Mouse (Mus musculus): ENCODE measurements at regions not wholly inside any gene's neighbourhood (a gene's known extent, or its start where the extent isn't known, plus 50 kb on each side); places are given as distances from the start of the nearest gene placed in this dataset.

DNA sequence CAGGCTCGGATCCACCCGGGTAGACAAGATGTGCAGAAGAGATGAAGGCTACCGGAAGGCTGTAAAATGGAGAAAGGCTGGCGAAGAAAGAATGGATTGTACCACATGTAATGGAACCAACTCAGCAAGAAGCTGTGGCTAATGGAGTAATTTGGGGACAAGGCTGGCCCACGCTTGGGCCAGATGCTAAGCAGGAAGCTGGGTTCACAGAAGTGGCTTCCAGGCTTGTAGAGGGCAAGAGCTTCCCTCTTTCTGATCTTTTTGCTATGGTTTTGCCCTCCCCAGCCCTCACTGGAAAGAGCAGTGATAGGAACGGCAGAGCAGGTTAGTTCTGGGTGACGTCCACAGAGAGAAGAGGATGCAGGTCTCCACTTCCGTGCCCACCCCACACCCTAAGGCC, 117.7 kb upstream of the Egr2 start:
- Histone ChIP-seq H3K9ac (ENCODE audit: low read depth, low read length) (no peak overlapping the region), H3K27me3 (ENCODE audit: control insufficient read depth, insufficient read depth, low read depth, low read length) (no peaks in the 10 kb centered on the region), H3K4me2 (ENCODE audit: low read depth, low read length) (no peak overlapping the region), H3K9me3 (replicated peaks; ENCODE audit: control insufficient read depth, low read length) (no peaks in the 10 kb centered on the region), H3K4me3 (ENCODE audit: low read depth, low read length) (no peak overlapping the region), H3K36me3 (ENCODE audit: control insufficient read depth, insufficient read depth) (no peaks in the 10 kb centered on the region), H3K27ac (ENCODE audit: low read length) (no peak overlapping the region), H3K4me1 (ENCODE audit: control insufficient read depth, low read depth, low read length) (no peaks in the 10 kb centered on the region)
- 53% methylated on average over 8 of the region's 8 CpGs for WGBS (ENCODE audit: insufficient replicate concordance)
- no peak for ATAC-seq (ENCODE audit: low read depth)

DNA sequence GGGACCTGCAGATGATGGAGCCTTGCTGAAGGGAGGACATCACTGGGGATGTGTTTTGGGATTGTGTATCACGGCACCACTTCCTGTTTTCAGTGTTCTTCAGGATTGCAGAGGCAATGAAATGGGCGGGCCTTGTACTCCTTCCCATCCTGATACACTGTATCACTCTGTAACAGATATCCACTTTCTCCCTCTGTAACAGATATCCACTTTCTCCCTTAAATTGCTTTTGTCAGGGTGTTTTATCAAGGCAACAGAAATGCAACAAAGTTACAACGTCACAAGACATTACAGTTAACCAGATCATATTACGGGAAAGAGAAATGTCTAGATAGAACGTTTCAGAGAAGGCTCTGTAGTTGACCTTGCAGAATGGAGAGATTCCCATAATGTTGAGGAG, 114.5 kb upstream of the Egr2 start:
- Histone ChIP-seq H3K27ac (ENCODE audit: low read length) (no peak overlapping the region), H3K36me3 (ENCODE audit: control insufficient read depth, insufficient read depth) (no peaks in the 10 kb centered on the region), H3K9ac (ENCODE audit: low read depth, low read length) (no peak overlapping the region), H3K4me2 (ENCODE audit: low read depth, low read length) (no peak overlapping the region), H3K9me3 (replicated peaks; ENCODE audit: control insufficient read depth, low read length) (no peaks in the 10 kb centered on the region), H3K4me1 (ENCODE audit: control insufficient read depth, low read depth, low read length) (no peaks in the 10 kb centered on the region), H3K27me3 (ENCODE audit: control insufficient read depth, insufficient read depth, low read depth, low read length) (no peaks in the 10 kb centered on the region), H3K4me3 (ENCODE audit: low read depth, low read length) (no peak overlapping the region)
- ATAC-seq (ENCODE audit: low read depth): no peak
- WGBS (ENCODE audit: insufficient replicate concordance): 56% methylated on average over 5 of the region's 5 CpGs

DNA sequence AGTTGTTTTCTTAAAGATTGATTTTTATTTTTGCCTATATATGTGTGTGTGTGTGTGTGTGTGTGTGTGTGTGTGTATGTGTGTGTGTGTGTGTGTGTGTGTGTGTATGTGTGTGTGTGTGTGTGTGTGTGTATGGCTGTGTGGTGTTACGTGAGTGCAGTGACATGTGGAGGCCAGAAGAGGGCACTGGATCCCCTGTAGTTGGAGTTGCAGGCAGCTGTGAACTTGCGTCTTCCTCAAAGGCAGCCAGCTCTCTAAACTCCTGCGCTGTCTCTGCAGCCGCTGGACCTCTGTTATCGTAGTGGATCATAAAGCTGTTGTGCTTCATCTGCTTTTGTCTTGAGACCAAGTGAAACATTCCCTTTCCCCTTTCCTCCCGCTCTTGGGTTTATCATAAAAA, 109.9 kb upstream of the Egr2 start:
- Histone ChIP-seq H3K9me3 (replicated peaks; ENCODE audit: control insufficient read depth, low read length) (no peaks in the 10 kb centered on the region), H3K36me3 (ENCODE audit: control insufficient read depth, insufficient read depth) (no peaks in the 10 kb centered on the region), H3K27me3 (ENCODE audit: control insufficient read depth, insufficient read depth, low read depth, low read length) (no peaks in the 10 kb centered on the region), H3K9ac (ENCODE audit: low read depth, low read length) (no peak overlapping the region), H3K27ac (ENCODE audit: low read length) (no peak overlapping the region), H3K4me3 (ENCODE audit: low read depth, low read length) (no peak overlapping the region), H3K4me1 (ENCODE audit: control insufficient read depth, low read depth, low read length) (no peaks in the 10 kb centered on the region), H3K4me2 (ENCODE audit: low read depth, low read length) (no peak overlapping the region)
- ATAC-seq (ENCODE audit: low read depth): no peak
- WGBS (ENCODE audit: insufficient replicate concordance): 76% methylated on average over 6 of the region's 6 CpGs

DNA sequence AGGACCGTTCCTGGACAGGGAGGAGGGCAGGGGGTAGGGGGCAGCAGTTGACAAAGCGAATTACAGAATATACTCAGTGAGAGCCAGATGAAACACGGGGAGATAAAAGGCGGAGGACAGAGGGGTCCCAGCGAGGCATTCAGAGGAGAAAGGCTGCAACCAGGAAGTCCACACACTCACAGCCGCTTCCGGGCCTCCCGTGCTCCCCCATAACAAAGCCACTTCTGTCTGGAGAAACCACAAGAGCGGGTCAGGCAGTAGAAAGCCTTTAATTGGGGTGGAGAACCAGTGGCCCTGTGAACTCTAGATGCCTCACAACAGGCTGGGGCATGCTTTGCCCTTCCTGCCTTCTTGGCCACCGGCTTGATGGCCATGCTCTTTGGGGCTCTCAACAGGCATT, 108.1 kb upstream of the Egr2 start:
- Histone ChIP-seq H3K4me2 (ENCODE audit: low read depth, low read length) (no peak overlapping the region), H3K27ac (ENCODE audit: low read length) (no peak overlapping the region), H3K36me3 (ENCODE audit: control insufficient read depth, insufficient read depth) (no peaks in the 10 kb centered on the region), H3K9me3 (replicated peaks; ENCODE audit: control insufficient read depth, low read length) (no peaks in the 10 kb centered on the region), H3K4me3 (ENCODE audit: low read depth, low read length) (no peak overlapping the region), H3K4me1 (ENCODE audit: control insufficient read depth, low read depth, low read length) (no peaks in the 10 kb centered on the region), H3K9ac (ENCODE audit: low read depth, low read length) (no peak overlapping the region), H3K27me3 (ENCODE audit: control insufficient read depth, insufficient read depth, low read depth, low read length) (no peaks in the 10 kb centered on the region)
- WGBS (ENCODE audit: insufficient replicate concordance): 23% methylated on average over 10 of the region's 10 CpGs
- no peak for ATAC-seq (ENCODE audit: low read depth)

DNA sequence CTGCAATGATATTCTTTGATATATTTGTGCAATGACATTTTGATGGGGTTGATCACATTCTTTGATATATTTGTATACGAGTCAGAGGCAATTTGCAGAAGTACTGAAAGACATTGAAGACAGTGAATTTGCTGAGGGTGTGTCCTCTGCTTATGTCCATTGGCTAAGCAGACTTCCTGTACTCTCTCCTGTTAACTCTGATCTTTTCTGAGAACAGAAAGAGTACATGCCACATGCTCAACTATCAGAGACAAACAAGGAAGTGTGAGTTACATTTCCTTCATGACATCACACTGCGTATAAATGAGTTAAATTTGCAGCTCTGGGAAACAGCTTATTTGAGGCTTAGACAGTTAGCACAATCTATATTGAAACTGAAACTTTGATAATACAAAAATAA, 104.5 kb upstream of the Egr2 start:
- ATAC-seq (ENCODE audit: low read depth): no peak
- Histone ChIP-seq H3K9ac (ENCODE audit: low read depth, low read length) (no peak overlapping the region), H3K4me2 (ENCODE audit: low read depth, low read length) (no peak overlapping the region), H3K36me3 (ENCODE audit: control insufficient read depth, insufficient read depth) (no peaks in the 10 kb centered on the region), H3K4me3 (ENCODE audit: low read depth, low read length) (no peak overlapping the region), H3K4me1 (ENCODE audit: control insufficient read depth, low read depth, low read length) (no peaks in the 10 kb centered on the region), H3K9me3 (replicated peaks; ENCODE audit: control insufficient read depth, low read length) (no peaks in the 10 kb centered on the region), H3K27me3 (ENCODE audit: control insufficient read depth, insufficient read depth, low read depth, low read length) (no peaks in the 10 kb centered on the region), H3K27ac (ENCODE audit: low read length) (no peak overlapping the region)
- 49% methylated on average over 2 of the region's 2 CpGs for WGBS (ENCODE audit: insufficient replicate concordance)

DNA sequence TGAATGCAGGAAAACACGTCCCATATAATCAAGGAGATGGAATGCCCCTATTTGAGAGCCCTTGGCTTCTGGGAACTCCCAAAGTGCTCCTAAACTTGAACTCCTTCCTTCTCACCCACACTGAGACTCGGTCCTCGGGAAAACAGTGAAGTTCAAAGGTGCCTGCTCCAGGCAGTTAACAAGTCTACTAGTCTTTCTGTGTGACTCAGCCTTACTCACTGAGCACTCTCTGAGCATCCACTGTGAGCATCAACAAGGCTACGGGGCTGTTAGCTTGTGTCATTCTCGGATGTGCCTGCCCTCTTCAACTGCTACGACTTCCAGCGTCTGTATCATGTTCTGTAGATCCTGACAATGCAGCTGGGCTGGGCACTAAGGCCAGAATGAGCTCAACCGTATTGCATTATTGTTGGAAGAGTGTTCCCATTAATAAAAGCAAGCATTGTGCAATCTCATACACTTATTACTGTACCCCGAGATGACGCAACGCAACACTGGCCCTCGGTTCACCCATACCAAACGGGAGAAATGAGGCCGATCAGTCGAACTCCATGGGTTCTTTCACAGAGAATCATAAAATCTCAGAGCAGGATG, 96.1 kb upstream of the Egr2 start:
- H3K27ac ChIP-seq (ENCODE audit: low read length): no peak overlapping the region
- no peak overlapping the region for H3K4me3 ChIP-seq (ENCODE audit: low read depth, low read length)
- no peaks in the 10 kb centered on the region for H3K4me1 ChIP-seq (ENCODE audit: control insufficient read depth, low read depth, low read length)
- WGBS (ENCODE audit: insufficient replicate concordance): 75% methylated on average over 15 of the region's 15 CpGs
- H3K9ac ChIP-seq (ENCODE audit: low read depth, low read length): no peak overlapping the region
- H3K27me3 ChIP-seq (ENCODE audit: control insufficient read depth, insufficient read depth, low read depth, low read length): no peaks in the 10 kb centered on the region
- H3K4me2 ChIP-seq (ENCODE audit: low read depth, low read length): no peak overlapping the region
- no peaks in the 10 kb centered on the region for H3K9me3 ChIP-seq (replicated peaks; ENCODE audit: control insufficient read depth, low read length)
- ATAC-seq (ENCODE audit: low read depth): no peak
- no peaks in the 10 kb centered on the region for H3K36me3 ChIP-seq (ENCODE audit: control insufficient read depth, insufficient read depth)

DNA sequence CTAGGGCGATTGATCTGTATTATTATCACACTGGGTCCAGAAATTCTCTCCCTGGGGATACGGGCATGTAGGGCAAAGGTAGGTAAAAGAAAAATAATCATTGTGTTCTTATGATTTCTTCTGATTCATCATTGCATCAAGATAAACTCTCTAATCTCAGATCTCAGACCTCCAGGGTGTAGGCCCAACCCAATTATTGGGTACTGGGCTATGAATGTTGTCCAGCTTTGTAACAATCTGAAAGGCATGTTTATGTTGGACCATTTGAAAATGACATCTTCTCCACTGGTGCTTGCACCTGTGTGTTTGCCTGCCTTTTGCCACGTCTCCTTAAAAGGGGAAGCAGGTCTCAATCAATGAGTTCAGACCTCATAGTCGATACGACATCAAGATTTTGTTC, 95.4 kb upstream of the Egr2 start:
- WGBS (ENCODE audit: insufficient replicate concordance): 63% methylated on average over 5 of the region's 5 CpGs

GRCm38 (mm10) chr10:67441243-67441642, 94.0 kb upstream of the Egr2 start:
- Histone ChIP-seq H3K27me3 (ENCODE audit: control insufficient read depth, insufficient read depth, low read depth, low read length) (no peaks in the 10 kb centered on the region), H3K4me2 (ENCODE audit: low read depth, low read length) (no peak overlapping the region), H3K9me3 (replicated peaks; ENCODE audit: control insufficient read depth, low read length) (no peaks in the 10 kb centered on the region), H3K4me3 (ENCODE audit: low read depth, low read length) (no peak overlapping the region), H3K9ac (ENCODE audit: low read depth, low read length) (no peak overlapping the region), H3K27ac (ENCODE audit: low read length) (no peak overlapping the region), H3K4me1 (ENCODE audit: control insufficient read depth, low read depth, low read length) (no peaks in the 10 kb centered on the region), H3K36me3 (ENCODE audit: control insufficient read depth, insufficient read depth) (no peaks in the 10 kb centered on the region)
- no peak for ATAC-seq (ENCODE audit: low read depth)
- 26% methylated on average over 7 of the region's 7 CpGs for WGBS (ENCODE audit: insufficient replicate concordance)

More for the DNA sequence above, 95.4 kb upstream of the Egr2 start:
- Histone ChIP-seq H3K9ac (ENCODE audit: low read depth, low read length) (no peak overlapping the region), H3K4me2 (ENCODE audit: low read depth, low read length) (no peak overlapping the region), H3K27ac (ENCODE audit: low read length) (no peak overlapping the region), H3K27me3 (ENCODE audit: control insufficient read depth, insufficient read depth, low read depth, low read length) (no peaks in the 10 kb centered on the region), H3K9me3 (replicated peaks; ENCODE audit: control insufficient read depth, low read length) (no peaks in the 10 kb centered on the region), H3K4me1 (ENCODE audit: control insufficient read depth, low read depth, low read length) (no peaks in the 10 kb centered on the region), H3K36me3 (ENCODE audit: control insufficient read depth, insufficient read depth) (no peaks in the 10 kb centered on the region), H3K4me3 (ENCODE audit: low read depth, low read length) (no peak overlapping the region)
- no peak for ATAC-seq (ENCODE audit: low read depth)

GRCm38 (mm10) chr10:67448875-67449274, 86.4 kb upstream of the Egr2 start:
- Histone ChIP-seq H3K9me3 (replicated peaks; ENCODE audit: control insufficient read depth, low read length) (no peaks in the 10 kb centered on the region; the same call in 1 of the 2 replicates), H3K4me3 (ENCODE audit: low read depth, low read length) (no peak overlapping the region), H3K36me3 (ENCODE audit: control insufficient read depth, insufficient read depth) (no peaks in the 10 kb centered on the region), H3K9ac (ENCODE audit: low read depth, low read length) (no peak overlapping the region), H3K4me1 (ENCODE audit: control insufficient read depth, low read depth, low read length) (no peaks in the 10 kb centered on the region), H3K27ac (ENCODE audit: low read length) (no peak overlapping the region), H3K27me3 (ENCODE audit: control insufficient read depth, insufficient read depth, low read depth, low read length) (no peaks in the 10 kb centered on the region), H3K4me2 (ENCODE audit: low read depth, low read length) (no peak overlapping the region)
- ATAC-seq (ENCODE audit: low read depth): no peak
- WGBS (ENCODE audit: insufficient replicate concordance): 55% methylated on average over 6 of the region's 6 CpGs

Data from liver, embryonic 16.5 days (tissue).